Mouse (Mus musculus) embryonic fibroblast, embryonic 13.5 days (primary cell): ENCODE results near the gene Ubap1. TPM values are rescaled to one million over a fixed set of nuclear protein-coding genes. Genes with fewer than 3 reads are reported as not detected.

Experiments used
- H3K27ac ChIP-seq: 2 replicates; pipeline ENCODE4 v1.5.1; 2012; ENCODE audit warnings: low read length, control low read depth, inconsistent platforms; ENCODE audit not compliant: insufficient read depth
- H3K4me1 ChIP-seq: 2 replicates; pipeline ENCODE4 v1.6.1; 2011; ENCODE audit warnings: low read length; ENCODE audit not compliant: control insufficient read depth, insufficient read depth
- H3K4me3 ChIP-seq: 2 replicates; pipeline ENCODE4 v1.5.1; 2011; ENCODE audit warnings: mild to moderate bottlenecking, control low read depth, low read length; ENCODE audit not compliant: insufficient read depth
- CTCF ChIP-seq: IDR thresholded peaks from 2 replicates; pipeline ENCODE4 v1.5.1; 2011; ENCODE audit warnings: mild to moderate bottlenecking, control low read depth, low read length, moderate library complexity, borderline replicate concordance; ENCODE audit not compliant: insufficient read depth
- POLR2A ChIP-seq: IDR thresholded peaks from 2 replicates; pipeline ENCODE4 v1.6.1; 2011; ENCODE audit warnings: low read depth, mild to moderate bottlenecking, control low read depth, low read length, moderate library complexity
- polyA plus RNA-seq: library from polyadenylated mRNA; stranded (reverse); fragments of >200 nt; gene quantifications from 2 replicates; pipeline ENCODE4 v1.2.4, GENCODE M21; 2011; ENCODE audit warnings: low read depth; ENCODE audit not compliant: missing spikeins, insufficient read length

Ubap1 gene
- polyA plus RNA-seq, 1 experiment, result 60.1 TPM

DNA sequence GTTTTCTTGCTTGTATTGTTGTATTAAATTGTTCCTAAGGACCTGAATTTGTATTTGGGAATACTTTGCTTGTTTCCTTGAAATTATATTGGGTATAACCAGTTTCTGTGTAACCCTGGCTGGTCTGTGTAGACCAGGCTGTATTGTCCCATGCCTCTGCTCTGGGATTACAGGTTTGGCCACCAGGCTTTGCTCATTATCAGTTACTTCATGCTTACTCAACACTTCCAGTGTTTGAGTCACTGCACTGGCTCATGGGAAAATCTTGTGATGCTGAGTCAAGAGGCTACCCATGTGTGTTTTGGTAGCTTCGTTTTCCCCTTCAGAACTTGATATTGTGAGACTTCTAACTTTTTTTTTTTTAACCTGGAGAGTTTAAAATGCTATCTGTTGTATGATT lies 4.5 kb downstream of the Ubap1 start:
- Histone ChIP-seq H3K4me1 (no peaks in the 10 kb centered on the region), H3K4me3 (no peak overlapping the region), H3K27ac (peak overlapping the region; percentile 28)
- TF ChIP-seq CTCF (no peak), POLR2A (no peak)

- Histone ChIP-seq H3K4me3 (no peak overlapping the region), H3K27ac (no peak overlapping the region), H3K4me1 (no peaks in the 10 kb centered on the region)
- no peak for TF ChIP-seq POLR2A
- TF ChIP-seq CTCF, result no peak
Measured at GRCm38 (mm10) chr4:41357154-41357553, 8.4 kb downstream of the Ubap1 start.

DNA sequence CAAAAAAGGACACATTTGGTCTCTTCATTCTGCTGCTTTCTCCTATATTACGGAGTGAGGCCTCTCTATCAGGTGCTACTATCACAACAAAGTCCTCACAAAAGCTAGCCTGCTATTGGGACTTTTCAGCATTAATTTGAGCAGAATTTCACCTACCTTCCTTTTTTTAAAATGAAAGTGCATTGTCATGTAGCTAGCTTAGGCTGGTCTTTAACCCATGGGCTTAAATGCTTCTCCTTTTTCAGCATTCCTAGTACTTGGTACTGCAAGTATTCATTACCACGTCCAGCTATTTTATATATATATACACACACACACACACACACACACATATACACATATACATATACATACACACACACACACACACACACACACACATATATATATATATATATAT lies 9.9 kb downstream of the Ubap1 start:
- H3K27ac ChIP-seq, result no peak overlapping the region
- no peak for TF ChIP-seq CTCF
- no peak for TF ChIP-seq POLR2A
- no peaks in the 10 kb centered on the region for H3K4me1 ChIP-seq
- no peak overlapping the region for H3K4me3 ChIP-seq

DNA sequence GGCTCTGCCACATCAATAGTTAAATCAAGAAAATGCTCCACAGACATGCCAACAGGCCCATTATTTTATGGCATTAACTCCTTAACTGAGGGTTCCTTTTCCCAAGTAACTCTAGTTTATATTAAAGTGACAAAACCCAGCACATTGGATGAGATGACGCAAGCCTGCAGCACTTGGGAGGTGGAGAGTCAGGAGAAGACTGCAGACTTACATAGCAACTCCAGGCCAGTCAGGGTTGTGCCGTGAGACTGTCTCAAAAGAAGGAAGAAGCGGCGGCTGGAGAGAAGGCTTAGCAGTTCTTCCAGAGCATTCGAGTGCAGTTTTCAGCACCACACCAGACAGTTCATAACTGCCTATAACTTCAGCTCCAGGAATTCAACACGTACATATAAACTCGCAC lies 10.6 kb downstream of the Ubap1 start:
- no peak for TF ChIP-seq CTCF
- no peak for TF ChIP-seq POLR2A
- Histone ChIP-seq H3K4me1 (no peaks in the 10 kb centered on the region), H3K27ac (no peak overlapping the region), H3K4me3 (no peak overlapping the region)

DNA sequence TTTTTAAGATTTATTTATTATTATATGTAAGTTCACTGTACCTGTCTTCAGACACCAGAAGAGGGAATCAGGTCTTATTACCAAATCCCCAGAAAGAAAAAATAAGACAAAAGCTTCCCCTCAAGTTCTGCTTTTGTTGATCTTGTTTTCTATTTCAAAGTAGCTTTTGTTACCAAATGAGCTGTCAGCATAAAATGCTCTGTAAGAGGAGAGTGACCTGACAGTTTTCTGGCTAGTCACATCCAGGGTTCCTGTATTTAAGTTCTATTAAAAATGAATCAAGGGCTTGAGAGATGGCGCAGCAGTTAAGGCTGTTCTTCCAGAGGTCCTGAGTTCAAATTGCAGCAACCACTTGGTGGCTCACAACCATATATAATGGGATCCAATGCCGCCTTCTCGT lies 12.3 kb downstream of the Ubap1 start:
- H3K4me1 ChIP-seq, result no peaks in the 10 kb centered on the region
- H3K4me3 ChIP-seq, result no peak overlapping the region
- no peak overlapping the region for H3K27ac ChIP-seq
- TF ChIP-seq CTCF, result no peak
- no peak for TF ChIP-seq POLR2A

DNA sequence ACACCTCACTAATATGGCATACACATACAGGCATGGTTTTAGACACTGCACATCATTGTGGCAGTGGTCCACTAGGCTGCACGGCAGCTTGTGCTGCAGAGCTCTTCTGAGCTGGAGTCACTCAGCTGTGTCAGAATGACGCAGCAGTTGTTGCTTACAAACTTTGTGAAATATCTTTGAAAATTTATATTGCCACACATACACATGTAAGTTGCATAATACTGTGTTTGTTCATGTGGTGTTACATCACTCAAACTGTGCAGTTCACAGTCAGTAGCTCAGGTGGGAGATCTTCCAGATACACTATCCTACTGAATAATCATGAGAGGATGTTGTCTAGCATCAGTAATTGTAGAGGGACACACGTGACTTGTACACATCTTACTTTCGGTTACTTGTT lies 19.4 kb downstream of the Ubap1 start:
- no peak overlapping the region for H3K4me3 ChIP-seq
- no peak overlapping the region for H3K27ac ChIP-seq
- H3K4me1 ChIP-seq, result no peaks in the 10 kb centered on the region; the same call in 1 of the 2 replicates
- TF ChIP-seq POLR2A, result no peak
- TF ChIP-seq CTCF, result no peak

DNA sequence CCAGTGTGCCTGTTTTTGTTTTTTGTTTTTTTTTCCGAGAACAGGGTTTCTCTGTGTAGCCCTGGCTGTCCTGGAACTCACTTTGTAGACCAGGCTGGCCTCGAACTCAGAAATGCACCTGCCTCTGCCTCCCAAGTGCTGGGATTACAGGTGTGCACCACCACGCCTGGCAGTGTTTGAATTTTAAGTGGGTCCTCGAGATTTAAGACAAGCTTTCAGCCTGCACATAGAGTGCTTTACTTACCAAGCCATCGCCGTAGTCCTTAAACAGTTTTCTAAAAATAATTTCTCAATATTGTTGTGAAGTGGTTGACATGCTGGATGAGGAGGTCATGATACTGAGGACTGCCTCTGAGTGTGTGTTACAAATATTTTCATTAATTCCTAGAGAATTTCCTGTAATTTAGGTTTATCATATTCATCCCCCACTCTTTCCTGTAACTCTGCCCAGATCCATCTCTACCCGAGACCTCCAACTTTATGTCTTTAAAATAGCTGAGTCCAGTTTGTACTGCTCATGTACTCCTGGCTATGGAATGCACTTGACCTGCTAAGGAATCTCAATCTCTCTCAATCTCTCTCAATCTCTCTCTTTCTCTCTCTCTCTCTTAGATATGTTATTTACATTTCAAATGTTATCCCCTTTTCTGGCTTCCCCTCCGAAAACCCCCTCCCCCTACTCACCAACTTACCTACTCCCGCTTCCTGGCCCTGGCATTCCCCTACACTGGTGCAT lies 21.1 kb downstream of the Ubap1 start:
- TF ChIP-seq CTCF (no peak), POLR2A (no peak)
- no peak overlapping the region for H3K4me3 ChIP-seq
- H3K27ac ChIP-seq, result no peak overlapping the region
- H3K4me1 ChIP-seq, result no peaks in the 10 kb centered on the region; the same call in 1 of the 2 replicates

DNA sequence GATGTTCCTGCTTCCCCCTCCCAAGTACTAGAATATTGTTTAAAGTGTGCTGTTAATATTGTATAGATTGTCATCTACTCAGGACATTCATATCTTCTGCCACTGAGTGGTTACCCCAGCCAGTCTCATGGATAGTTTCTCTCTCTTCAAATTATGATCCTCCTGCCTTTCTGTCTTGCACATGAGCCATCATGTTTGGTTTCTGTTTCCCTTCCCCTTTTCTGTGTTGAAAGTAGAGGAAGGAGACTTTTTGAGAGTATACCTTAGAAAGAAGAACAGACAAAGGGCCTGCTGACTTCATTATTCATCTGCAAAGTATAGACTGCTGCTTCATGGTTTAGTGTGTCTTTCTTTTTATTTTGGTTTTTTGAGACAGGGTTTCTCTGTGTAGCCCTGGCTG lies 28.8 kb downstream of the Ubap1 start:
- H3K27ac ChIP-seq, result no peak overlapping the region
- no peaks in the 10 kb centered on the region for H3K4me1 ChIP-seq
- TF ChIP-seq POLR2A, result no peak
- TF ChIP-seq CTCF, result no peak
- H3K4me3 ChIP-seq, result no peak overlapping the region

DNA sequence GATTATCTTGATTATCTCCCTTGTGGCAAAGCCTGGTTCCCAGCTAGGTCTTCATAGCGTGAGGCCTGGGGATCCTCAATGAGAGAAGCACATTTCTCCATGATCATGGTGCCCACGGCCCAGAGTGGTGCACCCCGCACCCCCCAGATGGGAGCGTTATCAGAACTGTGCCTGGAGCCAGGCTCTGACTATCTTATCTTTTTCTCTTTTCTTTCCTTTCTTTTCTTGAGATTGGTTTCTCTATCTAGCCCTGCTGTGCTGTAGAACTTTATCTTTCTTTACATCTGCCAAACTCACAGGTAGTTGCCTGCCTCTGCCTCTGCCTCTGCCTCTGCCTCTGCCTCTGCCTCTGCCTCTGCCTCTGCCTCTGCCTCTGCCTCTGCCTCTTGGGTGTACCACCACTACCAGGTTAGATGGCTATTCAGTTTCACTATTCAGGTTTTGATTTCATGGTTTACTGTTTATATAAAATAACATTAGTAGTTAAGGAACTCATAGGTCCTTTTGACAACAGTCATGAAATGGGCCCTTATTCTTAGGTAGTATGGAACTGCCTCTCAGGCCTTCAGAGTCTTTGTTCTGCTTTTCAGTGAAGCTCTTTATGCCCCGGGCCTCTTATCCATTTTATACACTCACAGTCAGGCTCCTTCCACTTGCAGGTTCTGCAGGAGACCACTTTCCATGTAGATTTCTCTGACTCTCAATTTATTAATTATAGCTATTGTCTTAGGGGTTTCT lies 32.6 kb downstream of the Ubap1 start:
- Histone ChIP-seq H3K27ac (no peak overlapping the region), H3K4me1 (no peaks in the 10 kb centered on the region), H3K4me3 (no peak overlapping the region)
- no peak for TF ChIP-seq POLR2A
- TF ChIP-seq CTCF, result no peak

- Histone ChIP-seq H3K4me1 (no peaks in the 10 kb centered on the region), H3K4me3 (no peak overlapping the region), H3K27ac (no peak overlapping the region)
- TF ChIP-seq CTCF (no peak), POLR2A (no peak)
Measured at GRCm38 (mm10) chr4:41386412-41386975, 37.7 kb downstream of the Ubap1 start.
